In the genomic region with DNA sequence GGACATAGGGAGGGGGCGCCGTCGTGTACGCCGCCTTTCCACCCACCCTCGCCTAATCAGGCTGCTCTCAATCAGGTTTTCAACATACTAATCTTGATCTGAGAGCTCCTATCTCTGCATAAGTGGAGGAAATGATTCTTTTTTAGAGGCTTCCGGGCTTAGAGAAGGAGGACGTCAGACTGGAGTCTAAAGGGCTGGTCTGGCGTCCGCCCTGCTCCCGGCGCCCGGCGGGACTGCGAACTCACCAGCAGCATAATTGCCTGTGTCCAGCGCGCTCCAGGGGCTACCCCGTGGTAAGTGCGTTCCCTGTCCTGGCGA, we compare ENCODE assay signal across 10 mouse cellular contexts. TPM values are rescaled to one million over a fixed set of nuclear protein-coding genes. Genes with fewer than 3 reads are reported as not detected.
A peak's percentile ranks its signal among the peaks of the same experiment; 100 is the strongest.
DNase-seq lines count a peak whose midpoint lies in the region; ATAC-seq and TF ChIP-seq lines count a peak whose summit lies in the region.
"Had no signal": no experiment of that assay in that cellular context is flagged by ENCODE, and none has a peak within 500 bp of the region (broad histone marks: within the 10 kb centered on the region; RNA-seq: fewer than 3 reads in every experiment).

No protein-coding gene starts in this region.

- peaks cover 44% of the 10 kb centered on the region for H3K4me1 ChIP-seq in forebrain, embryonic 10.5 days
- H3K4me1 ChIP-seq in intestine, embryonic 14.5 days (replicated peaks; ENCODE audit: control insufficient read depth, insufficient read depth, low read length), result peaks cover 6% of the 10 kb centered on the region; the same call in 1 of the 2 replicates
- peaks cover 6% of the 10 kb centered on the region; the same call in 1 of the 2 replicates for H3K4me1 ChIP-seq in liver, postnatal 0 days (ENCODE audit: insufficient read depth)

- no peak for TF ChIP-seq CTCF in liver, postnatal 0 days (IDR thresholded peaks at IDR 0.05; ENCODE audit: low read depth)
- TF ChIP-seq CTCF in layer of hippocampus, adult 2 months (conservative IDR thresholded peaks at IDR 0.05), result no peak

- no peak for TF ChIP-seq EP300 in liver, postnatal 0 days (IDR thresholded peaks at IDR 0.05; ENCODE audit: low read depth)

- WGBS in forebrain, embryonic 10.5 days, result under 1% methylated on average over 20 of the region's 20 CpGs
- under 1% methylated on average over 20 of the region's 20 CpGs for WGBS in intestine, embryonic 14.5 days
- 2% methylated on average over 20 of the region's 20 CpGs for WGBS in liver, postnatal 0 days (ENCODE audit: insufficient replicate concordance)

- no peaks in the 10 kb centered on the region for H3K36me3 ChIP-seq in forebrain, embryonic 10.5 days (replicated peaks)
- H3K36me3 ChIP-seq in intestine, embryonic 14.5 days (ENCODE audit: control insufficient read depth, insufficient read depth, low read length), result no peaks in the 10 kb centered on the region
- H3K36me3 ChIP-seq in liver, postnatal 0 days (replicated peaks; ENCODE audit: insufficient read depth, low read length), result no peaks in the 10 kb centered on the region

- H3K27me3 ChIP-seq in forebrain, embryonic 10.5 days (ENCODE audit: poor library complexity, severe bottlenecking), result peaks cover 100% of the 10 kb centered on the region
- peaks cover 96% of the 10 kb centered on the region for H3K27me3 ChIP-seq in intestine, embryonic 14.5 days (replicated peaks; ENCODE audit: control insufficient read depth, insufficient read depth, low read length)
- peaks cover 92% of the 10 kb centered on the region for H3K27me3 ChIP-seq in liver, postnatal 0 days (ENCODE audit: insufficient read depth, low read length)

- peak overlapping the region; percentile 36 for H3K4me2 ChIP-seq in intestine, embryonic 14.5 days (ENCODE audit: low read length)
- peak overlapping the region; percentile 56 for H3K4me2 ChIP-seq in liver, postnatal 0 days (ENCODE audit: low read depth, low read length)

- H3K9me3 ChIP-seq in forebrain, embryonic 10.5 days, result no peaks in the 10 kb centered on the region
- no peaks in the 10 kb centered on the region for H3K9me3 ChIP-seq in intestine, embryonic 14.5 days (ENCODE audit: control insufficient read depth, low read length)
- H3K9me3 ChIP-seq in liver, postnatal 0 days (ENCODE audit: low read length), result no peaks in the 10 kb centered on the region

- no peak for ATAC-seq in intestine, embryonic 14.5 days (replicated peaks; ENCODE audit: low FRiP score, low TSS enrichment, low read depth)
- no peak for ATAC-seq in liver, postnatal 0 days
- no peak for ATAC-seq in frontal cortex, adult (ENCODE audit: low TSS enrichment)

- no peak overlapping the region for H3K27ac ChIP-seq in forebrain, embryonic 10.5 days
- H3K27ac ChIP-seq in intestine, embryonic 14.5 days (ENCODE audit: low read depth), result no peak overlapping the region
- no peak overlapping the region for H3K27ac ChIP-seq in liver, postnatal 0 days (ENCODE audit: low read depth)
- no peak overlapping the region for H3K27ac ChIP-seq in layer of hippocampus, adult 2 months

- H3K4me3 ChIP-seq in forebrain, embryonic 10.5 days, result peak overlapping the region; percentile 27; the same call in 1 of the 2 replicates
- H3K4me3 ChIP-seq in intestine, embryonic 14.5 days (ENCODE audit: low read depth, low read length), result peak overlapping the region; percentile 17; the same call in 1 of the 2 replicates
- peak overlapping the region; percentile 30 for H3K4me3 ChIP-seq in liver, postnatal 0 days (ENCODE audit: low read depth, low read length)
- H3K4me3 ChIP-seq in layer of hippocampus, adult 2 months, result no peak overlapping the region; the same call in 1 of the 2 replicates

- no peak overlapping the region for H3K9ac ChIP-seq in intestine, embryonic 14.5 days (ENCODE audit: low read length)
- H3K9ac ChIP-seq in liver, postnatal 0 days (replicated peaks), result no peak overlapping the region

- DNase-seq in cerebellum, postnatal 25 days, result peak; percentile 21 to 27
- no peak for DNase-seq in cerebellum, postnatal 4 days (ENCODE audit: low spot score in 2 of 2)
- peak; percentile 56 for DNase-seq in forebrain, embryonic 10.5 days (ENCODE audit: extremely low spot score, low spot score)
- peak; percentile 68 for DNase-seq in intestine, embryonic 14.5 days (ENCODE audit: low spot score)
- no peak for DNase-seq in liver, postnatal 0 days
- no peak for DNase-seq in left cerebral cortex, adult 18-20 months (ENCODE audit: low spot score in 2 of 2)
- DNase-seq in layer of hippocampus, adult 2 months (ENCODE audit: low spot score in 2 of 2), result no peak

RNA-seq across cellular contexts. Expression of gene Lhx8, which starts 1.7 kb away (rescaled TPM):
- 2.5 and 4.8 TPM in 2 replicates for polyA plus RNA-seq in forebrain, embryonic 10.5 days (2016; fragmentation: Nextera tagmentation; extraction: Ambion mirVana)
- polyA plus RNA-seq in intestine, embryonic 14.5 days (2014; fragmentation: Nextera tagmentation; extraction: Ambion mirVana), result not detected in 2 replicates
- not detected in 2 replicates for polyA plus RNA-seq in liver, postnatal 0 days (2015; fragmentation: Nextera tagmentation; extraction: Ambion mirVana)
- 1 to 10 TPM; 1.1 TPM for total RNA-seq in left cerebral cortex, adult 18-20 months (2021)
- total RNA-seq in layer of hippocampus, adult 2 months (2021), result not detected
- total RNA-seq: neutrophil, adult 5-6 weeks had no signal
- polyA plus RNA-seq: C2C12 had no signal

Comparison
In these comparisons a context has a peak if more than half of its experiments do, and no peak if none do; other contexts are left out.
1. DNase-seq: peak in cerebellum, postnatal 25 days (2 of 2), forebrain, embryonic 10.5 days (single experiment) and intestine, embryonic 14.5 days (single experiment); none in cerebellum, postnatal 4 days (0 of 2), liver, postnatal 0 days (single experiment), left cerebral cortex, adult 18-20 months (0 of 2) and layer of hippocampus, adult 2 months (0 of 2).